7 mouse cellular contexts compared by ENCODE assay signal in genomic region chr2:180222250-180222649, GRCm38 (mm10). TPM values are rescaled to one million over a fixed set of nuclear protein-coding genes. Genes with fewer than 3 reads are reported as not detected.
DNase-seq lines count a peak whose midpoint lies in the region; ATAC-seq and TF ChIP-seq lines count a peak whose summit lies in the region.

No protein-coding gene starts in this region.

- H3K9ac ChIP-seq in ES-Bruce4 (ENCODE audit: low read depth, poor library complexity, severe bottlenecking), result no peak overlapping the region
- H3K9ac ChIP-seq in limb, embryonic 15.5 days, result no peak overlapping the region
- H3K9ac ChIP-seq in stomach, postnatal 0 days (ENCODE audit: low read length), result no peak overlapping the region

- H3K27me3 ChIP-seq in ES-Bruce4 (ENCODE audit: control insufficient read depth, insufficient read depth, low read length, poor library complexity, severe bottlenecking), result no peaks in the 10 kb centered on the region
- peaks cover 25% of the 10 kb centered on the region for H3K27me3 ChIP-seq in limb, embryonic 15.5 days
- no peaks in the 10 kb centered on the region for H3K27me3 ChIP-seq in stomach, postnatal 0 days (ENCODE audit: control insufficient read depth, insufficient read depth, low read length)

- H3K9me3 ChIP-seq in ES-Bruce4 (replicated peaks; ENCODE audit: control insufficient read depth, insufficient read depth, low read length, poor library complexity, severe bottlenecking), result no peaks in the 10 kb centered on the region
- no peaks in the 10 kb centered on the region for H3K9me3 ChIP-seq in limb, embryonic 15.5 days
- H3K9me3 ChIP-seq in stomach, postnatal 0 days (ENCODE audit: control insufficient read depth, low read length), result no peaks in the 10 kb centered on the region

- H3K4me1 ChIP-seq in ES-Bruce4 (ENCODE audit: control insufficient read depth, insufficient read depth, low read length), result peaks cover 34% of the 10 kb centered on the region
- H3K4me1 ChIP-seq in limb, embryonic 15.5 days, result peaks cover 46% of the 10 kb centered on the region
- peaks cover 19% of the 10 kb centered on the region for H3K4me1 ChIP-seq in stomach, postnatal 0 days (replicated peaks; ENCODE audit: control insufficient read depth, insufficient read depth)

- peak; percentile 93 for DNase-seq in R1 (ENCODE audit: low read depth, low spot score)
- peak; percentile 43 to 52 for DNase-seq in heart, postnatal 14 days
- DNase-seq in stomach, postnatal 0 days (ENCODE audit: low spot score), result peak; percentile 82
- no peak for DNase-seq in cerebellum, adult 11 months
- DNase-seq in cerebellum, postnatal 4 days (ENCODE audit: low spot score in 2 of 2), result no peak

- 13% methylated on average over 6 of the region's 6 CpGs for WGBS in limb, embryonic 15.5 days
- WGBS in stomach, postnatal 0 days, result 15% methylated on average over 6 of the region's 6 CpGs

- TF ChIP-seq EP300 in ES-Bruce4 (IDR thresholded peaks at IDR 0.05; ENCODE audit: insufficient read depth, low read depth, low read length), result peak; percentile 67; the same call in 1 of the 2 replicates
- no peak for TF ChIP-seq EP300 in stomach, postnatal 0 days (optimal IDR thresholded peaks at IDR 0.05)

- no peaks in the 10 kb centered on the region; the same call in 1 of the 2 replicates for H3K36me3 ChIP-seq in ES-Bruce4 (ENCODE audit: control insufficient read depth, insufficient read depth, low read length, poor library complexity, severe bottlenecking)
- no peaks in the 10 kb centered on the region for H3K36me3 ChIP-seq in limb, embryonic 15.5 days
- 0 out of 2 replicates have a peak, but pooled peaks cover 3% of the 10 kb centered on the region for H3K36me3 ChIP-seq in stomach, postnatal 0 days (ENCODE audit: control insufficient read depth, insufficient read depth, low read length)

- intact Hi-C loops in heart, postnatal 14 days (cut with DNase I), result no loop called here

- peak overlapping the region; percentile 8; the same call in 1 of the 2 replicates for H3K27ac ChIP-seq in ES-Bruce4 (ENCODE audit: insufficient read depth, low read length)
- H3K27ac ChIP-seq in limb, embryonic 15.5 days, result peak overlapping the region; percentile 34; the same call in 1 of the 2 replicates
- H3K27ac ChIP-seq in stomach, postnatal 0 days (replicated peaks), result peak overlapping the region; percentile 53; the same call in 1 of the 2 replicates

- ATAC-seq in limb, embryonic 15.5 days (ENCODE audit: insufficient number of reproducible peaks, low FRiP score, low TSS enrichment, low read depth), result no peak
- peak; percentile 46 for ATAC-seq in stomach, postnatal 0 days (ENCODE audit: low FRiP score, low TSS enrichment)

- peak overlapping the region; percentile 24; the same call in 1 of the 2 replicates for H3K4me2 ChIP-seq in limb, embryonic 15.5 days
- peak overlapping the region; percentile 90 for H3K4me2 ChIP-seq in stomach, postnatal 0 days (replicated peaks; ENCODE audit: low read depth)

- TF ChIP-seq CTCF in ES-Bruce4 (IDR thresholded peaks at IDR 0.05; ENCODE audit: low read depth, low read length), result peak; percentile 27
- peak; percentile 68 for TF ChIP-seq CTCF in stomach, postnatal 0 days (IDR thresholded peaks at IDR 0.05; ENCODE audit: low read depth)

- H3K4me3 ChIP-seq in ES-Bruce4 (ENCODE audit: low read depth, low read length), result peak overlapping the region; percentile 7
- H3K4me3 ChIP-seq in limb, embryonic 15.5 days, result no peak overlapping the region
- no peak overlapping the region for H3K4me3 ChIP-seq in stomach, postnatal 0 days (ENCODE audit: low read depth, low read length)

- TF ChIP-seq POLR2A in ES-Bruce4 (IDR thresholded peaks at IDR 0.05; ENCODE audit: insufficient read depth, low read length), result no peak

RNA-seq across cellular contexts. Expression of gene Lama5, which starts 3.4 kb away (rescaled TPM):
- polyA plus RNA-seq in ES-Bruce4 (2011; ENCODE audit: insufficient read depth, insufficient read length, low read depth, missing spikeins), result 141 and 145 TPM in 2 replicates
- total RNA-seq in heart, postnatal 14 days (2021), result 10 to 100 TPM; 43.1 to 63.7 TPM
- polyA plus RNA-seq in limb, embryonic 15.5 days (2015; fragmentation: Nextera tagmentation; extraction: Ambion mirVana), result 24.5 and 25.9 TPM in 2 replicates
- polyA plus RNA-seq in stomach, postnatal 0 days (2015; fragmentation: Nextera tagmentation; extraction: Ambion mirVana), result 29.7 and 34.9 TPM in 2 replicates

RNA-seq across cellular contexts. Expression of gene Rps21, which starts 34.9 kb away (rescaled TPM):
- 1,612 and 1,632 TPM in 2 replicates for polyA plus RNA-seq in ES-Bruce4 (2011; ENCODE audit: insufficient read depth, insufficient read length, low read depth, missing spikeins)
- 100 to 1,000 TPM; 460 to 507 TPM for total RNA-seq in heart, postnatal 14 days (2021)
- polyA plus RNA-seq in limb, embryonic 15.5 days (2015; fragmentation: Nextera tagmentation; extraction: Ambion mirVana), result 429 and 600 TPM in 2 replicates
- 604 and 680 TPM in 2 replicates for polyA plus RNA-seq in stomach, postnatal 0 days (2015; fragmentation: Nextera tagmentation; extraction: Ambion mirVana)

RNA-seq across cellular contexts. Expression of gene Adrm1, which starts 51.0 kb away (rescaled TPM):
- 50.0 and 54.3 TPM in 2 replicates for polyA plus RNA-seq in ES-Bruce4 (2011; ENCODE audit: insufficient read depth, insufficient read length, low read depth, missing spikeins)
- total RNA-seq in heart, postnatal 14 days (2021), result 10 to 100 TPM; 87.1 to 95.9 TPM
- 165 and 185 TPM in 2 replicates for polyA plus RNA-seq in limb, embryonic 15.5 days (2015; fragmentation: Nextera tagmentation; extraction: Ambion mirVana)
- polyA plus RNA-seq in stomach, postnatal 0 days (2015; fragmentation: Nextera tagmentation; extraction: Ambion mirVana), result 141 TPM in 2 replicates

RNA-seq across cellular contexts. Expression of gene Cables2, which starts 51.0 kb away (rescaled TPM):
- 13.2 and 14.5 TPM in 2 replicates for polyA plus RNA-seq in ES-Bruce4 (2011; ENCODE audit: insufficient read depth, insufficient read length, low read depth, missing spikeins)
- total RNA-seq in heart, postnatal 14 days (2021), result 10 to 100 TPM; 14.3 to 14.6 TPM
- polyA plus RNA-seq in limb, embryonic 15.5 days (2015; fragmentation: Nextera tagmentation; extraction: Ambion mirVana), result 9.3 and 12.5 TPM in 2 replicates
- 7.5 and 8.5 TPM in 2 replicates for polyA plus RNA-seq in stomach, postnatal 0 days (2015; fragmentation: Nextera tagmentation; extraction: Ambion mirVana)

Comparison
In these comparisons a context has a peak if more than half of its experiments do, and no peak if none do; other contexts are left out.
1. DNase-seq: peak in R1 (single experiment), heart, postnatal 14 days (2 of 2) and stomach, postnatal 0 days (single experiment); none in cerebellum, adult 11 months (single experiment) and cerebellum, postnatal 4 days (0 of 2).
2. Peak in every context shown above with its lines, with median percentiles within 50 percentile points of each other: H3K27ac ChIP-seq.